Mouse (Mus musculus) C2C12 (cell line): Measurements from ENCODE around the gene Pip4k2c. TPM values are rescaled to one million over a fixed set of nuclear protein-coding genes. Genes with fewer than 3 reads are reported as not detected.
A peak's percentile ranks its signal among the peaks of the same experiment; 100 is the strongest.

Source experiments
- H3K27me3 ChIP-seq: one replicate; pipeline ENCODE4 v1.6.1; 2011; ENCODE audit not compliant: control insufficient read depth, insufficient read depth, insufficient read length
- H3K36me3 ChIP-seq: one replicate; pipeline ENCODE4 v1.6.1; 2011; ENCODE audit not compliant: control insufficient read depth, insufficient read depth
- H3K4me3 ChIP-seq: one replicate; pipeline ENCODE4 v1.5.1; 2011; ENCODE audit warnings: mild to moderate bottlenecking, control low read depth; ENCODE audit not compliant: poor library complexity, insufficient read depth, severe bottlenecking
- H3K79me2 ChIP-seq: one replicate; pipeline ENCODE4 v1.6.1; 2011; ENCODE audit not compliant: control insufficient read depth, insufficient read depth
- H3K79me3 ChIP-seq: one replicate; pipeline ENCODE4 v1.6.1; 2011; ENCODE audit warnings: low read depth, control low read depth
- H3ac ChIP-seq: one replicate; pipeline ENCODE3; 2011; ENCODE audit warnings: low read depth; ENCODE audit not compliant: control insufficient read depth, insufficient read length
- CEBPB ChIP-seq: IDR thresholded peaks from one replicate; pipeline ENCODE4 v1.6.1; 2011; ENCODE audit warnings: low read depth, mild to moderate bottlenecking, control low read depth, moderate library complexity
- CTCF ChIP-seq: IDR thresholded peaks from one replicate; pipeline ENCODE4 v1.5.1; 2011; ENCODE audit not compliant: control insufficient read depth, insufficient read depth, insufficient read length
- FOSL1 ChIP-seq: IDR thresholded peaks from one replicate; pipeline ENCODE4 v1.8.0; 2011; ENCODE audit warnings: mild to moderate bottlenecking, low read length; ENCODE audit not compliant: poor library complexity, insufficient read depth, severe bottlenecking
- MAX ChIP-seq: IDR thresholded peaks from one replicate; pipeline ENCODE4 v1.6.1; 2011; ENCODE audit warnings: mild to moderate bottlenecking, control low read depth
- MYOD1 ChIP-seq: IDR thresholded peaks from one replicate; pipeline ENCODE4 v1.6.1; 2011; ENCODE audit warnings: low read depth; ENCODE audit not compliant: control insufficient read depth, insufficient read length
- MYOG ChIP-seq: IDR thresholded peaks from one replicate; pipeline ENCODE4 v1.6.1; 2011; ENCODE audit not compliant: control insufficient read depth, insufficient read length; ENCODE audit errors: extremely low read depth
- USF1 ChIP-seq: IDR thresholded peaks from one replicate; pipeline ENCODE4 v1.6.1; 2011; ENCODE audit warnings: low read depth, mild to moderate bottlenecking, control low read depth, moderate library complexity
- polyA plus RNA-seq: library from polyadenylated mRNA; unstranded; fragments of >200 nt; fragmentation: generic; extraction: Trizol; gene quantifications from one replicate; pipeline ENCODE4 v1.2.1, GENCODE M21; 2012; ENCODE audit warnings: missing spikeins

Pip4k2c gene
- polyA plus RNA-seq, 1 experiment = 25.8 TPM

DNA sequence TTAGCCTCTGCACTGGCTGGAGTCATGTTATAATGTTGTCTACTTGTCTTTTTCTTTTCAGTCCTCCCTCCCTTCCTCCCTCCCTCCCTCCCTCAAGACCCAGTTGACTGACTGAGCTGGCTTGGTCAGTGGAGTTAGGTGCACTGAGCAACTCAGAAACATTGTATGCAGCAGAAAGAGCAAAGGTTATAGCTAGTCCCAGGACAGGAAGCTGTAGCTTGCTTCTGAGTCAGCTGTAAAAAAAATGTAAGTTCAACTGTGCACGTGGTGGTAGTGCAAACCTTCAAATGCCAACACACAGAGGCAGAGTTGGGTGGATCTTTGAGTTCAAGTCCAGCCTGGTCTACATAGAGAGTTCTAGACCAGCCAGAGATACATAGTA is 3.0 kb upstream of the Pip4k2c start:
- TF ChIP-seq MAX (no peak), USF1 (no peak), CEBPB (no peak), MYOD1 (no peak), FOSL1 (no peak), CTCF (no peak), MYOG (no peak)
- no peaks in the 10 kb centered on the region for H3K36me3 ChIP-seq

DNA sequence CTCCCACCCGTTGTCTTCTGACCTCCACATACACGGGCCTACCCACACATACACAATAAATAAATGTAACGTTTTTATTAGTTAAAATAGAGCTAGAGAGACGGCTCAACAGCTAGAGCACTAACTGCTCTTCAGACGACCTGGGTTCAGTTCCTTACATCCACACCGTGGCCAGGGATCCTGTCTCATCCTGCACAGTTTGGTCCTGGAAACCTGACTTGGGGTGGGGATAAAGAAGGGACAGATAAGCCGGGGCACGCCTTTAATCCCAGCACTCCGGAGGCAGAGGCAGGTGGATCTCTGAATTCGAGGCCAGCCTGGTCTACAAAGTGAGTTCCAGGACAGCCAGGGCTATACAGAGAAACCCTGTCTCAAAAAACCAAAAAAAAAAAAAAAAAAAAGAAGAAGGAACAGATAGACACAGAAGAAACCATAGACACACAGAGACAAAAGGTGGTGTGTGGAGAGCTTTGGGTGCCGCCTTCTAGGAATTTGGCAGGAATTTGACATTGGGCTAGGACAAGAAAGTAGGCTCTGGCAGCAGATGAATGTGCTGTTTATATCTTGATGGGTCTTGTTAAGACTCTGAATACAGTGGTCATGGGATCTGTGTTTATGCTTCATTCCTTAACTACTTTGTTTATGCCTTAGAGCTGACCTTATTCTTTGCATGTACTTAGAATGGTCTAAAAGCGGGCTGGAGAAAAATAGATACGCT is 2.5 kb upstream of the Pip4k2c start:
- peaks cover 2% of the 10 kb centered on the region for H3K79me3 ChIP-seq
- no peaks in the 10 kb centered on the region for H3K27me3 ChIP-seq
- TF ChIP-seq MYOD1 = no peak
- TF ChIP-seq CTCF = no peak
- no peak for TF ChIP-seq FOSL1
- TF ChIP-seq MYOG = no peak
- no peak for TF ChIP-seq USF1
- no peak for TF ChIP-seq MAX
- no peak for TF ChIP-seq CEBPB
- no peaks in the 10 kb centered on the region for H3K36me3 ChIP-seq
- no peak overlapping the region for H3K4me3 ChIP-seq
- no peak overlapping the region for H3ac ChIP-seq
- peaks cover 24% of the 10 kb centered on the region for H3K79me2 ChIP-seq

More for the DNA sequence above, 3.0 kb upstream of the Pip4k2c start:
- no peak overlapping the region for H3K4me3 ChIP-seq
- no peaks in the 10 kb centered on the region for H3K79me3 ChIP-seq
- H3K27me3 ChIP-seq = no peaks in the 10 kb centered on the region
- H3ac ChIP-seq = no peak overlapping the region
- peaks cover 18% of the 10 kb centered on the region for H3K79me2 ChIP-seq

DNA sequence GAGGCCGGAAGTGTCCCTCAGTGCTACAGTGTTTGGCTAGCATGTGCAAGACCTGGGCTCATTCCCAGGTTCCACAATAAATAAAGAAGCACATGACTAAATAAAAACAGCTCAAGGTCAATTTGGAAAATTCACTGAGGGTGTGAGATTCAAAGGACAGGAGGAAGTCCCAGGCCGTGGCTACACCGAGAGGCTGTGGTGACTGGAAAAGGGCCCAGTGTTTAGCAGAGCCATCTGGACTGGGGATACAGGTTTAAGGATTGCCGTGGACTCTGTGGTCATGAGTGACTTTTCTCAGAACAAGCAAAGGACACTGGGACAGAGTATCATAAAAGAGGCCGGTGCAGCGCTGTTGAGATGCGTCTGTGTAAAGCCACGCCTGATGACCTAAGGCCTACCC is 1.9 kb upstream of the Pip4k2c start:
- H3ac ChIP-seq = no peak overlapping the region
- peaks cover 6% of the 10 kb centered on the region for H3K36me3 ChIP-seq
- TF ChIP-seq CEBPB (no peak), USF1 (no peak), FOSL1 (no peak), MAX (no peak)
- no peak overlapping the region for H3K4me3 ChIP-seq
- peaks cover 2% of the 10 kb centered on the region for H3K79me3 ChIP-seq
- no peaks in the 10 kb centered on the region for H3K27me3 ChIP-seq
- H3K79me2 ChIP-seq = peaks cover 25% of the 10 kb centered on the region

DNA sequence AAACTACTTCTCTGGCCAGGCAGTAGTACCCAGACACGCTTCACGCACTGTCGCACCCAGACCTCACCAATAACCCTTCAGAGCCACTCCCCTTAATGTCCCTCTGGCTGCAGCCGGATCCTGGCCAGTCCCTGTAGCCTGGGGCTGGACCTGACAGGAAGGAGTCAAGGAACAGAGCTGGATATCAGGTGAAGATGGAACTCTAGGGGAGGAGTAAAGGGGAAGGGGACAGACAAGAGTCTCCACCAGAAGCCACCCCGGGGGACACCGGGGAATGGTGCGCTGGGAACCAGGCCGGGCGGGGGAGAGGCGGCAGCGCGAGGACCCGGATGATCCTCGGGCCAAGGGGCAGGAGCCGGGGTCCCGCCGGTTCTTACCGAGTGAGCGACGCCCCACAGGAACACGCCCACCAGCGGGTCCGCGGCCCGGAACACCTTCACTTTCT is 402 bp downstream of the Pip4k2c start:
- Histone ChIP-seq H3K79me2 (peaks cover 25% of the 10 kb centered on the region), H3K36me3 (peaks cover 23% of the 10 kb centered on the region), H3K27me3 (no peaks in the 10 kb centered on the region), H3ac (peak overlapping the region; percentile 59), H3K4me3 (peak overlapping the region; percentile 84), H3K79me3 (peaks cover 2% of the 10 kb centered on the region)
- no peak for TF ChIP-seq CTCF
- no peak for TF ChIP-seq MAX
- no peak for TF ChIP-seq USF1
- TF ChIP-seq MYOD1 = no peak
- TF ChIP-seq CEBPB = no peak
- no peak for TF ChIP-seq FOSL1
- TF ChIP-seq MYOG = no peak

DNA sequence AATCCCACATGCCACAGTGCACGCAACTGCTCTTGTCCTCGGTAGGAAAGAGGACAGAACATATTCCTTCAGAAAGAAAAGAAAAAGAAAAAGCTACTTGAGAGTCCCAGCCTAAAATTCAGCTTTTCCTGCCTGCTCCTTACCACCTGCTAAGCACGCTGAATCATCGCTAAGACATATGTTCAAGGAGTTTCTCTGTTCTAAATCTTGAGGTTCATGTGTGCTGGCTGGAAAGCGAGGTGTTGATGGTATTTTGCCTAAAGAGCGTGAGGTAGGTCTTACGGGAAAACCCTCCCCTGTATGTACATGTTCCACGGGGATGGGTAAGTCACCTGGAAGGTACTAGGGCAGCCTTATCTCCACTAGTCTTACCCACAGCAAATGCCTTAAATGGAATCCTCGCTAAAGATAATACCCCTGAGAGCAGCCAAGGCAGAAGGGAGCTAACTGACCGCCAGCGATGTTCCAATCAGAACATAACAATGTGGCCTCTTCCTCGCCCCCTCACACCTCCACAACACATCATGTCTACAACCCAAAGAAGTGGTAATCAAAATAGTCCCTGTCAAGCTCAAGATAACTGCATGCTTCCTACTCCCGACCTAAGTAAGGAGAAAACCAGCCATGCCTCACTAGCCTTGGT is 1.3 kb downstream of the Pip4k2c start:
- H3K36me3 ChIP-seq = peaks cover 32% of the 10 kb centered on the region
- no peak for TF ChIP-seq CEBPB
- H3K27me3 ChIP-seq = no peaks in the 10 kb centered on the region
- H3K4me3 ChIP-seq = peak overlapping the region; percentile 84
- H3K79me2 ChIP-seq = peaks cover 25% of the 10 kb centered on the region
- no peak overlapping the region for H3ac ChIP-seq
- H3K79me3 ChIP-seq = peaks cover 2% of the 10 kb centered on the region

DNA sequence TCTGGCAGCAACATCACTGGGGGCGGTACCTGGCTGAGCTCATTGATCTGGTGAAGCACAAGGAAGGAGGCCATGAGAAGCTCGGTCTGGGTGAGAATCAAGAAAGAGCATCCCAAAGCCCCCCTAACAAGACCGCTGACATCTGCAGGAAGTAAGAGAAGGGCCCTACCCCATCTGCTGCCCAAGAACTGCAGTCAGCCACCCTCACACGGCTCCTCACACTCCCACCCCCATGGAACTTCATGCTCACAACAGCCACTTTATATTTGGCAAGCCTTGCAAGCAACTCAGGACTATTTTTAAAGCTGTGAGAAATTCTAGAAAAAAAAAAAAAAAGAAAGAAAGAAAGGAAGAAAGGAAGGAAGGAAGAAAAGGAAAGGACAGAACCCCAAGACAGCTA is 2.5 kb downstream of the Pip4k2c start:
- Histone ChIP-seq H3K4me3 (no peak overlapping the region), H3K27me3 (no peaks in the 10 kb centered on the region), H3K79me3 (peaks cover 2% of the 10 kb centered on the region), H3ac (no peak overlapping the region), H3K36me3 (peaks cover 40% of the 10 kb centered on the region), H3K79me2 (peaks cover 25% of the 10 kb centered on the region)
- TF ChIP-seq USF1 (no peak), MYOG (no peak), CTCF (no peak), MYOD1 (no peak), CEBPB (no peak), FOSL1 (no peak), MAX (no peak)
